Mouse (Mus musculus): Measurements from ENCODE around the gene Sfta2. TPM values are rescaled to one million over a fixed set of nuclear protein-coding genes. Genes with fewer than 3 reads are reported as not detected.

Gene Sfta2
- polyA plus RNA-seq, 1 experiment from 2014 or later = not detected

- no peak overlapping the region for H3K4me3 ChIP-seq (ENCODE audit: low read depth, low read length)
- ATAC-seq (replicated peaks; ENCODE audit: low FRiP score) (no peak), DNase-seq (ENCODE audit: low spot score) (no peak)
- no peak overlapping the region for H3K27ac ChIP-seq (ENCODE audit: low read depth, low read length)
- WGBS = 91% methylated on average over 4 of the region's 4 CpGs
- no peak overlapping the region for H3K4me2 ChIP-seq (ENCODE audit: low read depth, low read length, severe bottlenecking)
- H3K9ac ChIP-seq (ENCODE audit: low read length) = no peak overlapping the region
- H3K36me3 ChIP-seq (ENCODE audit: control insufficient read depth, insufficient read depth, low read length) = peaks cover 62% of the 10 kb centered on the region
- peaks cover 7% of the 10 kb centered on the region for H3K4me1 ChIP-seq (replicated peaks; ENCODE audit: control insufficient read depth, insufficient read depth, low read length)
- no peaks in the 10 kb centered on the region for H3K9me3 ChIP-seq (ENCODE audit: control insufficient read depth, low read length)
- no peaks in the 10 kb centered on the region for H3K27me3 ChIP-seq (ENCODE audit: control insufficient read depth, insufficient read depth, low read length)
Measured at GRCm38 (mm10) chr17:35692368-35692767, 91.0 kb downstream of the Sfta2 start.

DNA sequence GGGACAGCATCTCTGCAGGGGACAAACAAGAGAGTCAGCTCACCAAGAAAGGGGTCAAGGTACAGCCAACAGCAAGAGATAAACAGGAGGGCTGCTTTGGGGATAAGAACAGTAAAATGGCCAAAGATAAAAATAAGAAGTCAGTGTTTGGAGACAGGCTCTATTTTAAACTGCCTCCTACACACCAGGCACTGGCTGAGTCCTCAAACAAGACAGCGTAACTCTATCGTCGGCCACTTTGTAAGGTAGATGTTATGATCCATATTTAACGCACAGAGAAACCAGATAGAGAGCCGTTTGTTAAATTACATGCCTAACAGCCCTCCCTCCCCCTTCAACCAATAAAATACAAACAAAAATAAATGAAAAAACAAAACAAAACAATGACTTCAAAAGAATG, 92.6 kb downstream of the Sfta2 start:
- WGBS = 94% methylated on average over 5 of the region's 5 CpGs
- no peaks in the 10 kb centered on the region for H3K27me3 ChIP-seq (ENCODE audit: control insufficient read depth, insufficient read depth, low read length)
- no peak overlapping the region for H3K4me3 ChIP-seq (ENCODE audit: low read depth, low read length)
- H3K4me1 ChIP-seq (replicated peaks; ENCODE audit: control insufficient read depth, insufficient read depth, low read length) = peaks cover 20% of the 10 kb centered on the region
- H3K36me3 ChIP-seq (ENCODE audit: control insufficient read depth, insufficient read depth, low read length) = peaks cover 47% of the 10 kb centered on the region
- ATAC-seq (replicated peaks; ENCODE audit: low FRiP score) (no peak), DNase-seq (ENCODE audit: low spot score) (no peak)
- no peak overlapping the region for H3K4me2 ChIP-seq (ENCODE audit: low read depth, low read length, severe bottlenecking)
- H3K27ac ChIP-seq (ENCODE audit: low read depth, low read length) = no peak overlapping the region
- H3K9me3 ChIP-seq (ENCODE audit: control insufficient read depth, low read length) = no peaks in the 10 kb centered on the region
- H3K9ac ChIP-seq (ENCODE audit: low read length) = no peak overlapping the region

- no peak overlapping the region for H3K27ac ChIP-seq (ENCODE audit: low read depth, low read length)
- H3K9me3 ChIP-seq (ENCODE audit: control insufficient read depth, low read length) = no peaks in the 10 kb centered on the region
- WGBS = 94% methylated on average over 2 of the region's 2 CpGs
- ATAC-seq (replicated peaks; ENCODE audit: low FRiP score) = no peak
- H3K36me3 ChIP-seq (ENCODE audit: control insufficient read depth, insufficient read depth, low read length) = peaks cover 40% of the 10 kb centered on the region
- H3K27me3 ChIP-seq (ENCODE audit: control insufficient read depth, insufficient read depth, low read length) = no peaks in the 10 kb centered on the region
- DNase-seq (ENCODE audit: low spot score) = peak; percentile 73
- H3K4me1 ChIP-seq (replicated peaks; ENCODE audit: control insufficient read depth, insufficient read depth, low read length) = peaks cover 29% of the 10 kb centered on the region
- no peak overlapping the region for H3K4me2 ChIP-seq (ENCODE audit: low read depth, low read length, severe bottlenecking)
- no peak overlapping the region for H3K9ac ChIP-seq (ENCODE audit: low read length)
- no peak overlapping the region for H3K4me3 ChIP-seq (ENCODE audit: low read depth, low read length)
Measured at GRCm38 (mm10) chr17:35695289-35695688, 93.9 kb downstream of the Sfta2 start.

- no peak for DNase-seq (ENCODE audit: low spot score)
- ATAC-seq (replicated peaks; ENCODE audit: low FRiP score) = no peak
- H3K4me3 ChIP-seq (ENCODE audit: low read depth, low read length) = peak overlapping the region; percentile 29
- H3K4me2 ChIP-seq (ENCODE audit: low read depth, low read length, severe bottlenecking) = peak overlapping the region; percentile 64; the same call in 1 of the 2 replicates
- H3K9me3 ChIP-seq (ENCODE audit: control insufficient read depth, low read length) = no peaks in the 10 kb centered on the region
- H3K4me1 ChIP-seq (replicated peaks; ENCODE audit: control insufficient read depth, insufficient read depth, low read length) = peaks cover 29% of the 10 kb centered on the region
- 68% methylated on average over 6 of the region's 6 CpGs for WGBS
- H3K27ac ChIP-seq (ENCODE audit: low read depth, low read length) = peak overlapping the region; percentile 96; the same call in 1 of the 2 replicates
- H3K27me3 ChIP-seq (ENCODE audit: control insufficient read depth, insufficient read depth, low read length) = no peaks in the 10 kb centered on the region
- H3K36me3 ChIP-seq (ENCODE audit: control insufficient read depth, insufficient read depth, low read length) = peaks cover 31% of the 10 kb centered on the region
- peak overlapping the region; percentile 73 for H3K9ac ChIP-seq (ENCODE audit: low read length)
Measured at GRCm38 (mm10) chr17:35696691-35697090, 95.3 kb downstream of the Sfta2 start.

- peaks cover 29% of the 10 kb centered on the region for H3K4me1 ChIP-seq (replicated peaks; ENCODE audit: control insufficient read depth, insufficient read depth, low read length)
- H3K4me3 ChIP-seq (ENCODE audit: low read depth, low read length) = peak overlapping the region; percentile 29
- H3K27ac ChIP-seq (ENCODE audit: low read depth, low read length) = peak overlapping the region; percentile 96
- peak overlapping the region; percentile 73 for H3K9ac ChIP-seq (ENCODE audit: low read length)
- ATAC-seq (replicated peaks; ENCODE audit: low FRiP score) (no peak; the same call in none of the 2 replicates), DNase-seq (ENCODE audit: low spot score) (no peak)
- H3K9me3 ChIP-seq (ENCODE audit: control insufficient read depth, low read length) = no peaks in the 10 kb centered on the region
- WGBS = 18% methylated on average over 1 of the region's 1 CpGs
- peaks cover 27% of the 10 kb centered on the region for H3K36me3 ChIP-seq (ENCODE audit: control insufficient read depth, insufficient read depth, low read length)
- no peaks in the 10 kb centered on the region for H3K27me3 ChIP-seq (ENCODE audit: control insufficient read depth, insufficient read depth, low read length)
- H3K4me2 ChIP-seq (ENCODE audit: low read depth, low read length, severe bottlenecking) = peak overlapping the region; percentile 64
Measured at GRCm38 (mm10) chr17:35697429-35697758, 96.0 kb downstream of the Sfta2 start.

DNA sequence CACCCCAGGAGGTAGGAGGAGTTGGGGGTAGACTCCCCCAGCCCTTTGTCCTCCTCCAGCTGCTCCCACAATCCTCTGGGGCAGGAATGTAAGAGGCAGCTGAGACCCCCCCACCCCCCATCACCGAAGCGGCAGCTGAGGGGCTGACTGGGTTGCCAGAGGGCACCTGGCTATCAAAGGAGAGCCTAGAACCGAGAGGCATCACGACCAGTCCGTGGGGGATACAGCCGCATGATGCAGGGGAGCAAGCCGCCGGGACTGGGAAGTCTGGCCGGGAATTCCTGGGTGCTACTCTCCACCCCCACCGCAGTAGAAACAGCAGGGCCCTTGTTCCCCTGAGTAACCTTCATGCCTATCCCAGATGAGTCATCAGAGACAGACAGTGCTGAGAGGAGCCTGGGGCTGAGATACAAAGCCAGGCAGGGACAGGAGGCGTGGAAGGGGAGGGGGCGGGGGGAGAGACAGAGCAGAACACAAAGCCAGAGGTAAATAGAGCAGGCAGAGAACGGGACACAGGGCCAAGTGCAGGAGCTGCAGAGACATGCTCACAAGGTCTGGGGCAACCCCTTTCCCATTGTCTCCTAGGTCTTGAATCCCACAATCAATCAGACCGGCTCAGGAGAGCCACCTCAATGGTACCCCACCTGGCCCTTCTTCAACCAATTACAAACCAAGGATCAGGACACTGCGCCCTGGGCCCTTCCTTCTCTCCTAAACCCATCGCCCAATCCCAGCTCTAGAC, 96.6 kb downstream of the Sfta2 start:
- ATAC-seq (replicated peaks; ENCODE audit: low FRiP score) (peak; percentile 68), DNase-seq (ENCODE audit: low spot score) (peak; percentile 86)
- Histone ChIP-seq H3K27me3 (ENCODE audit: control insufficient read depth, insufficient read depth, low read length) (no peaks in the 10 kb centered on the region), H3K9me3 (ENCODE audit: control insufficient read depth, low read length) (no peaks in the 10 kb centered on the region), H3K36me3 (ENCODE audit: control insufficient read depth, insufficient read depth, low read length) (peaks cover 21% of the 10 kb centered on the region), H3K4me3 (ENCODE audit: low read depth, low read length) (peak overlapping the region; percentile 29), H3K27ac (ENCODE audit: low read depth, low read length) (peak overlapping the region; percentile 96), H3K9ac (ENCODE audit: low read length) (peak overlapping the region; percentile 73), H3K4me1 (replicated peaks; ENCODE audit: control insufficient read depth, insufficient read depth, low read length) (peaks cover 29% of the 10 kb centered on the region), H3K4me2 (ENCODE audit: low read depth, low read length, severe bottlenecking) (peak overlapping the region; percentile 64)
- 1% methylated on average over 16 of the region's 16 CpGs for WGBS

DNA sequence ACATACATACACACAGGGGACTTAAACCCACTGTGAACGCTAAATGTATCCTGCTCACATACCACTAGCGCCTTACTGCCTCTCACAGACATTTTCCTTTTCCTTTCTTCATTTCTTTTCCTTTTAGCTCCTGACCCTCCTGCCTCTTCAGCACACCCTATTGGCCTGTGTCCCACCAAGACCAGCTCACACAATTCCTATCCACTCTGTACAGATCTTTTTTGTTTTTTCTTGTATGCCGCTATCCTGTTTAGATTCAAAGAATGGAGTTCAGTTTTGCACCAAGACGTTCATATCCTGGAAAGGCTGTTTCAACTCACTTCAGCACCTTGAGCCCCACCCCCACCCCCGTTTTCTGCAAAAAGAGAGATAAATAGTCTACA, 97.1 kb downstream of the Sfta2 start:
- Histone ChIP-seq H3K36me3 (ENCODE audit: control insufficient read depth, insufficient read depth, low read length) (peaks cover 16% of the 10 kb centered on the region; the same call in 1 of the 2 replicates), H3K27ac (ENCODE audit: low read depth, low read length) (peak overlapping the region; percentile 96), H3K9me3 (ENCODE audit: control insufficient read depth, low read length) (no peaks in the 10 kb centered on the region), H3K9ac (ENCODE audit: low read length) (peak overlapping the region; percentile 73), H3K4me1 (replicated peaks; ENCODE audit: control insufficient read depth, insufficient read depth, low read length) (peaks cover 29% of the 10 kb centered on the region), H3K4me2 (ENCODE audit: low read depth, low read length, severe bottlenecking) (peak overlapping the region; percentile 64), H3K4me3 (ENCODE audit: low read depth, low read length) (peak overlapping the region; percentile 29), H3K27me3 (ENCODE audit: control insufficient read depth, insufficient read depth, low read length) (no peaks in the 10 kb centered on the region)
- DNase-seq (ENCODE audit: low spot score) = no peak
- no peak for ATAC-seq (replicated peaks; ENCODE audit: low FRiP score)
- WGBS = 28% methylated on average over 5 of the region's 5 CpGs

GRCm38 (mm10) chr17:35699919-35700318, 98.6 kb downstream of the Sfta2 start:
- Histone ChIP-seq H3K27ac (ENCODE audit: low read depth, low read length) (peak overlapping the region; percentile 95), H3K4me3 (ENCODE audit: low read depth, low read length) (peak overlapping the region; percentile 83), H3K9me3 (ENCODE audit: control insufficient read depth, low read length) (no peaks in the 10 kb centered on the region), H3K9ac (ENCODE audit: low read length) (peak overlapping the region; percentile 96), H3K36me3 (ENCODE audit: control insufficient read depth, insufficient read depth, low read length) (peaks cover 12% of the 10 kb centered on the region; the same call in 1 of the 2 replicates), H3K27me3 (ENCODE audit: control insufficient read depth, insufficient read depth, low read length) (no peaks in the 10 kb centered on the region), H3K4me2 (ENCODE audit: low read depth, low read length, severe bottlenecking) (peak overlapping the region; percentile 65), H3K4me1 (replicated peaks; ENCODE audit: control insufficient read depth, insufficient read depth, low read length) (peaks cover 29% of the 10 kb centered on the region)
- DNase-seq (ENCODE audit: low spot score) (peak; percentile 74), ATAC-seq (replicated peaks; ENCODE audit: low FRiP score) (no peak)
- WGBS = 4% methylated on average over 19 of the region's 19 CpGs

All from forebrain, embryonic 11.5 days (tissue).